24 mouse cellular contexts compared by ENCODE assay signal in genomic region chr5:35750026-35750425, GRCm38 (mm10). TPM values are rescaled to one million over a fixed set of nuclear protein-coding genes. Genes with fewer than 3 reads are reported as not detected.
DNase-seq lines count a peak whose midpoint lies in the region; ATAC-seq and TF ChIP-seq lines count a peak whose summit lies in the region.
"Had no signal": no experiment of that assay in that cellular context is flagged by ENCODE, and none has a peak within 500 bp of the region (broad histone marks: within the 10 kb centered on the region; RNA-seq: fewer than 3 reads in every experiment).

No protein-coding gene starts in this region.

- H3K36me3 ChIP-seq in liver, adult 2 months (ENCODE audit: control insufficient read depth, insufficient read depth, low read length): no peaks in the 10 kb centered on the region
- no peaks in the 10 kb centered on the region for H3K36me3 ChIP-seq in liver, postnatal 0 days (replicated peaks; ENCODE audit: insufficient read depth, low read length)
- H3K36me3 ChIP-seq in hindbrain, embryonic 12.5 days: no peaks in the 10 kb centered on the region
- H3K36me3 ChIP-seq: embryonic facial prominence, embryonic 12.5 days; embryonic facial prominence, embryonic 15.5 days; hindbrain, embryonic 13.5 days; intestine, embryonic 15.5 days had no signal

- no peaks in the 10 kb centered on the region for H3K27me3 ChIP-seq in liver, adult 2 months (ENCODE audit: control insufficient read depth, insufficient read depth, low read length)
- H3K27me3 ChIP-seq in liver, postnatal 0 days (ENCODE audit: insufficient read depth, low read length): peaks cover 3% of the 10 kb centered on the region; the same call in 1 of the 2 replicates
- no peaks in the 10 kb centered on the region for H3K27me3 ChIP-seq in hindbrain, embryonic 12.5 days
- H3K27me3 ChIP-seq: embryonic facial prominence, embryonic 12.5 days; intestine, embryonic 15.5 days; Patski had no signal

- H3K27ac ChIP-seq in liver, adult 2 months (replicated peaks; ENCODE audit: insufficient read depth, low read depth, low read length): no peak overlapping the region
- H3K27ac ChIP-seq in liver, postnatal 0 days (ENCODE audit: low read depth): no peak overlapping the region
- H3K27ac ChIP-seq in hindbrain, embryonic 12.5 days: no peak overlapping the region
- H3K27ac ChIP-seq: embryonic facial prominence, embryonic 12.5 days; embryonic facial prominence, embryonic 15.5 days; gastrocnemius, adult 2 months; hindbrain, embryonic 13.5 days; intestine, embryonic 15.5 days had no signal

- ATAC-seq in liver, postnatal 0 days: no peak
- no peak for ATAC-seq in hindbrain, embryonic 12.5 days (ENCODE audit: low FRiP score)
- ATAC-seq: forebrain, embryonic 14.5 days; forebrain, postnatal 0 days; hindbrain, embryonic 16.5 days; intestine, embryonic 15.5 days; Patski had no signal

- TF ChIP-seq CTCF in liver, adult 2 months (IDR thresholded peaks at IDR 0.05; ENCODE audit: low read depth, low read length): no peak
- no peak for TF ChIP-seq CTCF in liver, postnatal 0 days (IDR thresholded peaks at IDR 0.05; ENCODE audit: low read depth)

- no peak overlapping the region for H3K4me3 ChIP-seq in liver, adult 2 months (ENCODE audit: insufficient read depth, low read depth, low read length)
- no peak overlapping the region for H3K4me3 ChIP-seq in liver, postnatal 0 days (ENCODE audit: low read depth, low read length)
- no peak overlapping the region for H3K4me3 ChIP-seq in hindbrain, embryonic 12.5 days
- H3K4me3 ChIP-seq: embryonic facial prominence, embryonic 12.5 days; embryonic facial prominence, embryonic 15.5 days; gastrocnemius, adult 2 months; hindbrain, embryonic 13.5 days; intestine, embryonic 15.5 days had no signal

- no peaks in the 10 kb centered on the region for H3K9me3 ChIP-seq in liver, postnatal 0 days (ENCODE audit: low read length)
- H3K9me3 ChIP-seq in hindbrain, embryonic 12.5 days (replicated peaks): no peaks in the 10 kb centered on the region
- H3K9me3 ChIP-seq: embryonic facial prominence, embryonic 12.5 days; embryonic facial prominence, embryonic 15.5 days; hindbrain, embryonic 13.5 days; intestine, embryonic 15.5 days had no signal

- no peaks in the 10 kb centered on the region for H3K79me2 ChIP-seq in liver, adult 2 months (ENCODE audit: control insufficient read depth, insufficient read depth, low read length)

- no peaks in the 10 kb centered on the region; the same call in 1 of the 2 replicates for H3K4me1 ChIP-seq in liver, adult 2 months (ENCODE audit: control insufficient read depth, insufficient read depth, low read length)
- H3K4me1 ChIP-seq in liver, postnatal 0 days (ENCODE audit: insufficient read depth): no peaks in the 10 kb centered on the region
- H3K4me1 ChIP-seq in hindbrain, embryonic 12.5 days: no peaks in the 10 kb centered on the region
- H3K4me1 ChIP-seq: embryonic facial prominence, embryonic 12.5 days; embryonic facial prominence, embryonic 15.5 days; hindbrain, embryonic 13.5 days; intestine, embryonic 15.5 days had no signal

- no peak overlapping the region for H3K9ac ChIP-seq in liver, adult 2 months (ENCODE audit: low read depth, low read length)
- H3K9ac ChIP-seq in liver, postnatal 0 days (replicated peaks): no peak overlapping the region
- H3K9ac ChIP-seq in hindbrain, embryonic 12.5 days: no peak overlapping the region
- H3K9ac ChIP-seq: embryonic facial prominence, embryonic 12.5 days; embryonic facial prominence, embryonic 15.5 days; forebrain, postnatal 0 days; hindbrain, embryonic 13.5 days; intestine, embryonic 15.5 days had no signal

- peak; percentile 72 to 85 for DNase-seq in adrenal gland, adult (ENCODE audit: inconsistent age in 2 of 2, low spot score in 1 of 2)
- DNase-seq in adrenal gland, adult 18-20 months (ENCODE audit: low spot score in 2 of 2): no peak
- DNase-seq in liver, adult 2 months (ENCODE audit: extremely low read depth, low read depth, low spot score): peak; percentile 37
- no peak for DNase-seq in liver, postnatal 0 days
- peak; percentile 56 for DNase-seq in brain, adult 2 months (ENCODE audit: low read depth, low spot score)
- no peak for DNase-seq in urinary bladder, postnatal 14 days (ENCODE audit: low spot score)
- DNase-seq: cerebellum, adult 18-20 months; cerebellum, adult 9-10 months; cerebellum, postnatal 25 days; forebrain, postnatal 0 days; gastrocnemius, adult 2 months; gastrocnemius, postnatal 14 days; heart, adult 11 months; kidney, adult 11 months had no signal

- no peak for TF ChIP-seq POLR2A in liver, adult 2 months (IDR thresholded peaks at IDR 0.05; ENCODE audit: extremely low read depth, insufficient read depth, low read length)

- WGBS in liver, adult 2 months: 39% methylated on average over 1 of the region's 1 CpGs
- WGBS in liver, postnatal 0 days (ENCODE audit: insufficient replicate concordance): 69% methylated on average over 1 of the region's 1 CpGs
- WGBS in hindbrain, embryonic 12.5 days: 86% methylated on average over 1 of the region's 1 CpGs

- TF ChIP-seq EP300 in liver, postnatal 0 days (IDR thresholded peaks at IDR 0.05; ENCODE audit: low read depth): no peak

- no peak overlapping the region for H3K4me2 ChIP-seq in liver, postnatal 0 days (ENCODE audit: low read depth, low read length)
- no peak overlapping the region for H3K4me2 ChIP-seq in hindbrain, embryonic 12.5 days (replicated peaks)
- H3K4me2 ChIP-seq: embryonic facial prominence, embryonic 12.5 days; embryonic facial prominence, embryonic 15.5 days; heart, embryonic 11.5 days; hindbrain, embryonic 13.5 days; intestine, embryonic 15.5 days had no signal

RNA-seq across cellular contexts. Expression of gene Ablim2, which starts 7.7 kb away (rescaled TPM):
- 1 to 10 TPM; 7.5 to 8.0 TPM for total RNA-seq in adrenal gland, adult 18-20 months (2021)
- 1.9 and 2.3 TPM in 2 replicates for total RNA-seq in liver, adult 2 months (2014; rRNA removed)
- polyA plus RNA-seq in liver, adult 2 months (2012; rRNA removed): 3.5 and 5.9 TPM in 2 replicates
- polyA plus RNA-seq in liver, postnatal 0 days (2015; fragmentation: Nextera tagmentation; extraction: Ambion mirVana): 0.33 and 0.45 TPM in 2 replicates
- polyA plus RNA-seq in hindbrain, embryonic 12.5 days (2016; fragmentation: Nextera tagmentation; extraction: Ambion mirVana): 3.7 and 3.9 TPM in 2 replicates
- total RNA-seq: common myeloid progenitor, adult 5-6 weeks had no signal

RNA-seq across cellular contexts. Expression of gene Sh3tc1, which starts 10.2 kb away (rescaled TPM):
- total RNA-seq in adrenal gland, adult 18-20 months (2021): 10 to 100 TPM; 25.5 to 26.1 TPM
- total RNA-seq in liver, adult 2 months (2014; rRNA removed): 4.8 and 5.2 TPM in 2 replicates
- 2.1 and 3.0 TPM in 2 replicates for polyA plus RNA-seq in liver, adult 2 months (2012; rRNA removed)
- polyA plus RNA-seq in liver, postnatal 0 days (2015; fragmentation: Nextera tagmentation; extraction: Ambion mirVana): 3.4 and 3.5 TPM in 2 replicates
- polyA plus RNA-seq in hindbrain, embryonic 12.5 days (2016; fragmentation: Nextera tagmentation; extraction: Ambion mirVana): 4.0 and 4.7 TPM in 2 replicates

Comparison
In these comparisons a context has a peak if more than half of its experiments do, and no peak if none do; other contexts are left out.
1. DNase-seq: peak in adrenal gland, adult (2 of 2), liver, adult 2 months (single experiment) and brain, adult 2 months (single experiment); none in adrenal gland, adult 18-20 months (0 of 2), liver, postnatal 0 days (single experiment) and urinary bladder, postnatal 14 days (single experiment).